Mouse (Mus musculus): ENCODE measurements around the gene Trpc7.

The Trpc7 gene

GRCm38 (mm10) chr13:56790683-56791082 lies 105.1 kb downstream of the Trpc7 start:
- no peak for DNase-seq (ENCODE audit: low spot score)

DNA sequence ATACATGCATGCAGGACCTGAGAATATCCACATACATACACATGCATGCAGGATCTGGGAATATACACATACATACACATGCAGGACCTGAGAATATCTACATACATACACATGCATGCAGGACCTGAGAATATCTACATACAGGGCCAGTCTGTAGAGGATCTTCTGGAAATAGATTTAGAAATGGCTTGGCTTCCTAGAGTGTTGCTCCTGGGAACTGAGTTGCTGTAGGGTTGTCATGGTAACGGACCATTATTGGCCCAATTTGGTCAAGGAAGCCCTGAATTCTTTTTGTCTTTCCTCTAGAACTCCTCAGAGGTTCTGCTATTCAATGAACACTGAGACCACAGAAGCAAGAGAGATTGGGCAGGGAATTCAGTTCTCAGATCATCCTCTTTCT lies 113.2 kb downstream of the Trpc7 start:
- DNase-seq (ENCODE audit: low spot score): no peak

DNA sequence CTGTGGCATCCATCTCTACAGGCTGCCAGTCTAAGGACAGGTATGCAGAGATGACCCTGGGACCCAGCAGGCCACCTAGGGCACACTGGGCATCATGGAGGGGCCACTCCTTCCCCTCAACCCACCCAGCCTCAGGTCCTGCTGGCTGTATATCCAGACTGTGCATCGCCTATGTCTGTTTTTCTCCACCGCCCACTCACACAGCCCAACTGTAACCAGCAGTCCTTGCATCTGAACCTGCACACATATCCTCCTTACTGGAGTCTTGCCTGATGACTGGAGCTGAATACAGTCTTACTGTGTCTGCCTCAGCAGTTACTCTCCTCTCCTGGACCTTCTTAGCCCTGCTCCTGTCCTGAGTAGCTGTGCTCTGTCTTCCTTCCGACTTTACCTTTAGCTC lies 114.1 kb downstream of the Trpc7 start:
- no peak for DNase-seq (ENCODE audit: low spot score)

GRCm38 (mm10) chr13:56780746-56781469 lies 114.9 kb downstream of the Trpc7 start:
- DNase-seq (ENCODE audit: low spot score): no peak

DNA sequence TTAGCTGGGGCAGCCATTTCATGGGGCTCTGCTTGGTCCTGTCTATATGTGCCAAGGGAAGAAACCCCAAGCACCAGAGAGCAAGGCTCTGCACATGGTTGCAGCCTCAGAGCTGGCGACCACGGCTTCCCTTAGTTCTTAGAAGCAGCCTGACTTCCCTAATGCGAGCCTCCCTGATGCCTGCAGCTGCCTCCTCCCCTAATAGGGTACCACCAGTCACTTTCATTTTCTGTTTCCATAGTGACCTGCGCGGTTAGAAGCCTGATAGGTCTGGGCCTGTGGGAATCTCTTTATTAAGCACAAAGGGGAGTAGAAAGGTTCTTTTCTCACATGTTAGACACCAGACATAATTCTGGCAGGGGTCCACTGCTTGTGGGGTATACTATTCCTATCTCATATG lies 121.5 kb downstream of the Trpc7 start:
- no peak for DNase-seq (ENCODE audit: low spot score)

DNA sequence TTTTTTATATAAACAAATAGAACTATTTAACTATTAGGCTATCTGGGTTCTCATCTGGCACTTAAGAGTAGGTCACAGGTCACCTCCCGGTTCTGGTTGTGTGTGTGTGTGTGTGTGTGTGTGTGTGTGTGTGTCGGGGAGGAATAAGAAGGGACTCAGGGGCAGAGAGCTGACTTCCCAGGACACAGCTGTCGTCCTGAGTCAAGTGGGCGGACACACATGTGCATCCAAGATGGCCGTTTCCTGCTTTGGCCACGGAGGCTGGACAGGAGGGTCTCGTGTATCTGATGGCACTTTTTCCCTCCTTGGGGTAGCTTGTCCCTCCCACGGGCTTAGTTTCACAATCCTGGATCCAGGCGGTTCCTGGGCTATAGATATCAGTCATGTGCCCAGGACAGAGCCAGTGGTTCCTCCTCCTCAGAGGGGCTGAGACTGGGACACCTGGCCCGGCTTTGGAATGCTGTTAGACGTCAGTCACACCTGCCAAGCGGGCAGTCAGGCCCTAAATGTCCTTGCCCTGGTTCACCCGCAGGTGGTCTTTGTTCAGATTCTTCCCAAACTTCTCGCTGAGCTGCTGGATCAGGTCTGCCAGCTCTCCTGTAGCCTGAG lies 122.4 kb downstream of the Trpc7 start:
- DNase-seq (ENCODE audit: low spot score): no peak

GRCm38 (mm10) chr13:56772592-56772991 lies 123.2 kb downstream of the Trpc7 start:
- DNase-seq (ENCODE audit: low spot score): no peak

DNA sequence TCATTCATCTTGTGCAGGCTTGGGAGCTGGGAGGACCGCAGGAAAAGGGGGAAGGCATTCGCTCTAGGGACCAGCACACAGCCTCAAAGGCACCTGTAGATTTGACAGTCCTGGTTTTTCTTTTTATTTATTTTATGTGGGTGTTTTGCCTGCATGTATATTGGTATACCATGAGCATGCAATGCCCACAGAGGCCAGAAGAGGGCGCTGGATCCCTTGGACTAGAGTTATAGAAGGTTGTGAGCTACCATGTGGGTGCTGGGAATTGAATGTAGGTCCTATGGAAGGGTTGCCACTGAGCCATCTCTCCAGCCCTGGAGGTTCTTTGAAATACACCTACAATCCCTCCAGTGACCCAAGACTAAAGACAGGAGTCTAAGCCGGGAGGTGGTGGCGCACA lies 125.0 kb downstream of the Trpc7 start:
- no peak for DNase-seq (ENCODE audit: low spot score)

- DNase-seq (ENCODE audit: low spot score): no peak
Measured at GRCm38 (mm10) chr13:56770136-56770578, 125.6 kb downstream of the Trpc7 start.

- DNase-seq (ENCODE audit: low spot score): no peak
Measured at GRCm38 (mm10) chr13:56769431-56769830, 126.4 kb downstream of the Trpc7 start.

DNA sequence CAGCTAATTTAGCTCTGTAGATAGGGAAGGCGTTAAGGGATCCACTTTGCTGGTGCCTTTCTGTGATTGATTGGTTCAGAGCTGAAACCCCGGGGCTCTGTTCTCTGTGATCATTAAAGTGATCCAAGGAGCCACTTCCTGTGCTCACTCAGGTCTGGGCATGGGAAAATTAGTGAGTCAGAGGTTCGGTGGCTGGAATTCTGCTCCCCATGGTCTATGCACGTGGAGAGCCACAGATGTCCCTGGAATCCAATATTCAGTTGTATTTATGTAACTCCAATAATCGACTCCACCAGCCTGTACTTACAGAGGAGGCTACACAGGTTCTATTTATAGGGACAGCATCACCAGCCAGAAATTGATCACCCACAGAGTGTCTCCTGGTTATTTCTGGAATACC lies 129.6 kb downstream of the Trpc7 start:
- no peak for DNase-seq (ENCODE audit: low spot score)

DNA sequence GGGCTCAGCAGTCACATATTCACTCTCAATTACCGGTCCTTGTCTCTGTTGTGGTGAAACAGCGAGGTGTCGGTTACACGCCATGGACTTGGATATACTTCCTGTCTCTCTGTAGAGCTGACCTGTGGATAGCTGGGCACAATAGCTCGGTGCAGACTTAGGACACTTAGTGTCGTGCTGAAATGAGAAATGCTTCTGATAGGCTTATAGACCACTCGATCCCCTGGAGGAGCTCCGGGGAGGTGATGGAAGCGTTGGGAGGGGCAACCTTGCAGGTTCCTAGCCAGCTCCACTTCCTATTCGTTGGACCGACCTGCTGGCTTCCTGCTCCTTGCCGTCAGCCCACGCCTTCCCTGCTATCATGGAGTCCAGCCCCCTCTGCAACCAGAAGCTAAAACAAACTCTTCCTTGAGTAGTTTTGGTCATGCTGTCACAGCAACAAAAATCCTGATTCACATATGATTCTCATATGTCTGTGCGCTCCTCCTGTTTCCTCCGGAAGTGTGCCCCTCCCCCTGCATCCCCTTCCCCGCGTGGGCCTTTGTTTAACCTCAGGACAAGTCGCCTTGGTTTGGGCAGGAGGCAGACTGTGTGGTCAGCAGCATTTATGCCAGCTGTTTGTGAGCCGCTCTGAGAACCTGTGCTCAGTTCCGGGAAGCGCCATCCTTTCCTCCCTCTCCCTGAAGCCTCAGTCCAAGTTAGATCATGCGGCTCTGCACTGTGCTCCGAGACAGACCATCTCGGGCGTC lies 130.3 kb downstream of the Trpc7 start:
- no peak for DNase-seq (ENCODE audit: low spot score)

GRCm38 (mm10) chr13:56762446-56763229 lies 133.2 kb downstream of the Trpc7 start:
- no peak for DNase-seq (ENCODE audit: low spot score)

GRCm38 (mm10) chr13:56758492-56758891 lies 137.3 kb downstream of the Trpc7 start:
- peak; percentile 62 for DNase-seq (ENCODE audit: low spot score)

GRCm38 (mm10) chr13:56757201-56757600 lies 138.6 kb downstream of the Trpc7 start:
- no peak for DNase-seq (ENCODE audit: low spot score)

DNA sequence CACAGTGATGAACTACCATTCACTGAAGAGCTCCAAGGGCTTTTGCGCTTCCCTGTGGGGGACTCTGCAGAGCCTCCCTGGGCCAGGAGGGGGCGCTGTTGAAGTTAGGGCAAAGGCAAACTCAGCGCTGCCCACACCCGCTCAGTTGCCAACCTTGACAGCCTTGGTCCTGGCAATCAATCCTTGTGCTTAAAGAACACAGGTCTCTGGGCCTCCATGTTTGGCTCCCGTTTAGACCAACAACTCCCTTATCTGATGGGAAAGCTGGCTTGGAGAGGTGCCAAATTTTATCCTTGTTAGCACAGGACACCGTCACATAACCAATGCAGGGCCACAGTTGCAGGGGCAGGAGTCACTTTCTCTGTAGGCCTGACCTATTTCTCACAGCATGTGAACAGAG lies 139.9 kb downstream of the Trpc7 start:
- DNase-seq (ENCODE audit: low spot score): no peak

- DNase-seq (ENCODE audit: low spot score): no peak
Measured at GRCm38 (mm10) chr13:56753192-56753951, 142.4 kb downstream of the Trpc7 start, which contains the start of gene Gm45623. Gene Gm45623, minus strand, starts transcription at chr13:56753827.

GRCm38 (mm10) chr13:56752474-56753191 lies 143.2 kb downstream of the Trpc7 start:
- DNase-seq (ENCODE audit: low spot score): no peak

DNA sequence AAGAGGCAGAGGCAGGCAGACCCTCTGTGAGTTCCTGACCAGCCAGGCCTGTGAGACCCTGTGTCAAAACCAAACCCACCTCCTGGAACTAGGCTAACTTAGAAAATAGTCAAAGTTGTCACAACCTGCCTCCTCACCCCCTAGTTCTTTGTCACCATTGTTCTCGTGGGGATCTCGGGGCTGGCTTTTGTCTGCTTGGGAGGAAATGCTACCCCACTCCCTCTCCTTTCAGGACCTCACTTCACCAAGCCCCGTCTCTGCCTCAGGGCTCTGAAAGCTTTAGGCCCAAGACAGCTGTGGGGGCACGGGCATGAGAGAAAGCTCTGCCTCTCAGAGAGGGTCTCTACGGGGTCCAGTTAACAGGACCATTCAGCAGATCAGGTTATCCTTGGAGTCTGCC lies 144.0 kb downstream of the Trpc7 start:
- no peak for DNase-seq (ENCODE audit: low spot score)

GRCm38 (mm10) chr13:56749377-56749776 lies 146.4 kb downstream of the Trpc7 start:
- DNase-seq (ENCODE audit: low spot score): no peak

DNA sequence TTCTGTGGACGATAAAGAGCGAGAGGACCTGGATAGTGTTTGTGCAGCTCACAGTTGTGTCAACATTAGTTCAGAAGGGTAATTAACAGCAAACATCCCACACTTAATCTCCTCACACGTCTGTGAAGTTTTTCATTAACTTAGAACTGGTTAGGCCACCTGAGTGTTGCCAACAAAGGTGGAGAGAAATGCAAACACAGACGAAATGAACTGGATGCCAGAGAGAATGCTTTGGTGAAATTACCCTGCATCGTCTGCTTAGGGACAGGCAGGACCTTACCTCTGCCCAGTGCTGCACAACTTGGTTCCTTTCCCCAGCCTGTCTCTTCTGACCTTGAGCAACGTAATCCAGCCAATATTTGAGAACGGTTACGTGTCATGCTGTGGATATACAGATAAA lies 148.2 kb downstream of the Trpc7 start:
- no peak for DNase-seq (ENCODE audit: low spot score)

All from ovary, postnatal 10 days (tissue).